Mouse (Mus musculus): ENCODE data around the gene Olfr1505. TPM values are rescaled to one million over a fixed set of nuclear protein-coding genes. Genes with fewer than 3 reads are reported as not detected.

Gene Olfr1505
- total RNA-seq (2015) (not detected in 2 replicates), total RNA-seq (2017) (not detected in 2 replicates)

GRCm38 (mm10) chr19:13913230-13913629 lies at the start of gene Olfr1505:
Gene Olfr1505, plus strand, starts transcription at chr19:13913530.
- ATAC-seq (ENCODE audit: poor library complexity, severe bottlenecking) = no peak

- no peak for ATAC-seq (ENCODE audit: poor library complexity, severe bottlenecking)
Measured at GRCm38 (mm10) chr19:13897828-13898227, 15.5 kb upstream of the Olfr1505 start, which contains the start of gene Olfr1504. Gene Olfr1504, minus strand, starts transcription at chr19:13897928.

Other genes with a start within 250 kb of the Olfr1505 start
- not detected in 2 replicates for gene Olfr1491, start 216.3 kb upstream of the Olfr1505 start, total RNA-seq (2015)
- gene Olfr1491, start 216.3 kb upstream of the Olfr1505 start, total RNA-seq (2017) = not detected in 2 replicates
- not detected in 2 replicates for gene Olfr1493-ps1, start 190.3 kb upstream of the Olfr1505 start, total RNA-seq (2015)
- not detected in 2 replicates for gene Olfr1493-ps1, start 190.3 kb upstream of the Olfr1505 start, total RNA-seq (2017)
- gene Olfr1494, start 173.8 kb upstream of the Olfr1505 start, total RNA-seq (2015) = not detected in 2 replicates
- not detected in 2 replicates for gene Olfr1494, start 173.8 kb upstream of the Olfr1505 start, total RNA-seq (2017)
- not detected in 2 replicates for gene Olfr1495, start 148.9 kb upstream of the Olfr1505 start, total RNA-seq (2015)
- gene Olfr1495, start 148.9 kb upstream of the Olfr1505 start, total RNA-seq (2017) = not detected in 2 replicates
- gene Olfr1496, start 135.7 kb upstream of the Olfr1505 start, total RNA-seq (2015) = not detected in 2 replicates
- not detected in 2 replicates for gene Olfr1496, start 135.7 kb upstream of the Olfr1505 start, total RNA-seq (2017)
- not detected in 2 replicates for gene Olfr1497, start 115.3 kb upstream of the Olfr1505 start, total RNA-seq (2015)
- not detected in 2 replicates for gene Olfr1497, start 115.3 kb upstream of the Olfr1505 start, total RNA-seq (2017)
- gene Olfr1499, start 94.1 kb upstream of the Olfr1505 start, total RNA-seq (2015) = not detected in 2 replicates
- not detected in 2 replicates for gene Olfr1499, start 94.1 kb upstream of the Olfr1505 start, total RNA-seq (2017)
- gene Olfr1500, start 83.0 kb upstream of the Olfr1505 start, total RNA-seq (2015) = not detected in 2 replicates
- gene Olfr1500, start 83.0 kb upstream of the Olfr1505 start, total RNA-seq (2017) = not detected in 2 replicates
- not detected in 2 replicates for gene Olfr1501, start 62.8 kb upstream of the Olfr1505 start, total RNA-seq (2015)
- gene Olfr1501, start 62.8 kb upstream of the Olfr1505 start, total RNA-seq (2017) = not detected in 2 replicates
- not detected in 2 replicates for gene Olfr1502, start 51.7 kb upstream of the Olfr1505 start, total RNA-seq (2015)
- gene Olfr1502, start 51.7 kb upstream of the Olfr1505 start, total RNA-seq (2017) = not detected in 2 replicates
- gene Olfr1504, start 15.6 kb upstream of the Olfr1505 start, total RNA-seq (2015) = not detected in 2 replicates
- gene Olfr1504, start 15.6 kb upstream of the Olfr1505 start, total RNA-seq (2017) = not detected in 2 replicates

Data from megakaryocyte, adult 5-6 weeks (primary cell).